Mouse (Mus musculus) liver, postnatal 0 days (tissue): Measurements from ENCODE around the gene Xylt1. TPM values are rescaled to one million over a fixed set of nuclear protein-coding genes. Genes with fewer than 3 reads are reported as not detected.

Experiments used
- ATAC-seq: fragments of 200-750 bp; cut with Nextera tagmentation; 2 replicates; pipeline ENCODE4 v1.8.0; 2017; ENCODE audit warnings: mild to moderate bottlenecking, moderate library complexity
- DNase-seq: peaks from one replicate; pipeline ENCODE4 v3.0.0-alpha.2; 2016
- H3K27ac ChIP-seq: fragments of 300-500 bp; sonication (generic); 2 replicates; pipeline ENCODE4 v1.5.1; 2014; ENCODE audit warnings: antibody characterized with exemption, moderate library complexity, mild to moderate bottlenecking, low read depth
- H3K27me3 ChIP-seq: fragments of 300-500 bp; sonication (generic); 2 replicates; pipeline ENCODE4 v1.6.1; 2014; ENCODE audit warnings: low read length, control low read depth, mixed read lengths; ENCODE audit not compliant: insufficient read depth
- H3K36me3 ChIP-seq: fragments of 300-500 bp; sonication (generic); replicated peaks from 2 replicates; pipeline ENCODE4 v1.6.1; 2014; ENCODE audit warnings: mild to moderate bottlenecking, control low read depth, low read length, moderate library complexity, mixed read lengths; ENCODE audit not compliant: insufficient read depth
- H3K4me1 ChIP-seq: fragments of 300-500 bp; sonication (generic); 2 replicates; pipeline ENCODE4 v1.6.1; 2014; ENCODE audit warnings: antibody characterized with exemption, mild to moderate bottlenecking, control low read depth; ENCODE audit not compliant: insufficient read depth
- H3K4me2 ChIP-seq: fragments of 300-500 bp; sonication (generic); 2 replicates; pipeline ENCODE4 v1.6.1; 2014; ENCODE audit warnings: low read depth, mild to moderate bottlenecking, low read length, moderate library complexity, mixed read lengths
- H3K4me3 ChIP-seq: fragments of 300-500 bp; sonication (generic); 2 replicates; pipeline ENCODE4 v1.5.1; 2014; ENCODE audit warnings: low read depth, low read length
- H3K9ac ChIP-seq: fragments of 300-500 bp; sonication (generic); replicated peaks from 2 replicates; pipeline ENCODE4 v1.6.1; 2014; ENCODE audit warnings: mild to moderate bottlenecking, moderate library complexity
- H3K9me3 ChIP-seq: fragments of 300-500 bp; sonication (generic); 2 replicates; pipeline ENCODE4 v1.6.1; 2016; ENCODE audit warnings: mild to moderate bottlenecking, control low read depth, low read length, mixed read lengths
- CTCF ChIP-seq: sonication (generic); IDR thresholded peaks from 2 replicates; pipeline ENCODE4 v1.5.1; 2016; ENCODE audit warnings: antibody characterized with exemption, low read depth
- EP300 ChIP-seq: IDR thresholded peaks from 2 replicates; pipeline ENCODE4 v1.6.1; 2016; ENCODE audit warnings: antibody characterized with exemption, low read depth, mild to moderate bottlenecking
- WGBS: fragments of 180-500 bp; shearing (Covaris S2); extraction: QIAGEN DNeasy Blood & Tissue Kit; methylation state at CpG from one replicate; pipeline ENCODE4 v1.1.7; 2014; ENCODE audit not compliant: insufficient replicate concordance; 5-methylcytosine and 5-hydroxymethylcytosine counted together
- polyA plus RNA-seq: library from polyadenylated mRNA; unstranded; fragments of >200 nt; fragmentation: Nextera tagmentation; extraction: Ambion mirVana; gene quantifications from 2 replicates; pipeline ENCODE4 v1.2.1, GENCODE M21; 2015

The Xylt1 gene
- polyA plus RNA-seq, 1 experiment from 2014 or later: 0.31 TPM

GRCm38 (mm10) chr7:117508090-117508489 is 127.3 kb downstream of the Xylt1 start:
- ATAC-seq: no peak
- no peak for DNase-seq
- H3K4me2 ChIP-seq: no peak overlapping the region
- no peaks in the 10 kb centered on the region for H3K4me1 ChIP-seq
- no peaks in the 10 kb centered on the region for H3K9me3 ChIP-seq
- 69% methylated on average over 8 of the region's 8 CpGs for WGBS
- no peaks in the 10 kb centered on the region for H3K36me3 ChIP-seq
- TF ChIP-seq CTCF (no peak), EP300 (no peak)
- no peak overlapping the region for H3K9ac ChIP-seq
- no peak overlapping the region for H3K4me3 ChIP-seq
- no peak overlapping the region for H3K27ac ChIP-seq
- no peaks in the 10 kb centered on the region for H3K27me3 ChIP-seq

GRCm38 (mm10) chr7:117510113-117510512 is 129.3 kb downstream of the Xylt1 start:
- Histone ChIP-seq H3K9ac (no peak overlapping the region), H3K9me3 (no peaks in the 10 kb centered on the region), H3K4me2 (no peak overlapping the region), H3K4me3 (no peak overlapping the region), H3K27me3 (no peaks in the 10 kb centered on the region), H3K4me1 (no peaks in the 10 kb centered on the region), H3K27ac (no peak overlapping the region), H3K36me3 (no peaks in the 10 kb centered on the region)
- ATAC-seq (no peak), DNase-seq (no peak)
- TF ChIP-seq EP300: no peak
- TF ChIP-seq CTCF: no peak
- 95% methylated on average over 2 of the region's 2 CpGs for WGBS

DNA sequence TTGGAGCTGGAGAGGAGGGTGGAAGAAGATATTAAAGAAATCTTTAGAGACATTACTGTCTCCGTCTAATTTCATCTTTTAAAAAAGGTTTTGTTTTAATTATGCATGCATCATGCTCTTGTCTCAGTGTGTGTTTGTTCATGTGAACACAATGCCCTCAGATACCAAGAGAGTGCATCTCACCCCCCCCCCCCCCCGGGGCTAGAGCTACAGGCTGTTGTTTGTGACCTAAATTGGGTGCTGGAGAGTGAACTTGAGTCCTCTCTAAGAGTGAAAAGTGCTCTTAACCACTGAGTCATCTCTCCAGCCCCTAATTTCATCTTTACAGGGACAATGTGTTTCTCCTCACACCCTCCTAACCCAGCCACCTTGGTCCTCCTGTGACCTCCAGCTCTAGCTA is 131.5 kb downstream of the Xylt1 start:
- Histone ChIP-seq H3K27me3 (no peaks in the 10 kb centered on the region), H3K4me1 (no peaks in the 10 kb centered on the region), H3K9me3 (no peaks in the 10 kb centered on the region), H3K4me2 (no peak overlapping the region), H3K36me3 (no peaks in the 10 kb centered on the region), H3K9ac (no peak overlapping the region), H3K4me3 (no peak overlapping the region), H3K27ac (no peak overlapping the region)
- WGBS: 61% methylated on average over 2 of the region's 2 CpGs
- no peak for DNase-seq
- TF ChIP-seq CTCF: no peak
- no peak for TF ChIP-seq EP300
- ATAC-seq: no peak

- no peaks in the 10 kb centered on the region for H3K9me3 ChIP-seq
- TF ChIP-seq EP300: no peak
- no peak for TF ChIP-seq CTCF
These were observed 135.0 kb downstream of the Xylt1 start for GRCm38 (mm10) chr7:117515794-117516193.

GRCm38 (mm10) chr7:117516896-117517295 is 136.1 kb downstream of the Xylt1 start:
- H3K27ac ChIP-seq: no peak overlapping the region
- ATAC-seq (no peak; the same call in 1 of the 2 replicates), DNase-seq (no peak)
- H3K4me2 ChIP-seq: no peak overlapping the region
- no peak overlapping the region for H3K9ac ChIP-seq
- no peaks in the 10 kb centered on the region for H3K9me3 ChIP-seq
- H3K27me3 ChIP-seq: no peaks in the 10 kb centered on the region
- no peaks in the 10 kb centered on the region for H3K4me1 ChIP-seq
- H3K4me3 ChIP-seq: no peak overlapping the region
- H3K36me3 ChIP-seq: no peaks in the 10 kb centered on the region
- WGBS: 38% methylated on average over 4 of the region's 4 CpGs
- TF ChIP-seq CTCF: no peak
- TF ChIP-seq EP300: no peak

More at GRCm38 (mm10) chr7:117515794-117516193, 135.0 kb downstream of the Xylt1 start:
- H3K36me3 ChIP-seq: no peaks in the 10 kb centered on the region
- DNase-seq: no peak
- H3K27ac ChIP-seq: no peak overlapping the region
- no peak overlapping the region for H3K9ac ChIP-seq
- 50% methylated on average over 1 of the region's 1 CpGs for WGBS
- no peak overlapping the region for H3K4me3 ChIP-seq
- ATAC-seq: no peak
- H3K27me3 ChIP-seq: no peaks in the 10 kb centered on the region
- H3K4me2 ChIP-seq: no peak overlapping the region
- H3K4me1 ChIP-seq: no peaks in the 10 kb centered on the region

GRCm38 (mm10) chr7:117521369-117521768 is 140.6 kb downstream of the Xylt1 start:
- no peak overlapping the region for H3K4me2 ChIP-seq
- H3K27ac ChIP-seq: peak overlapping the region; percentile 9
- no peaks in the 10 kb centered on the region for H3K9me3 ChIP-seq
- H3K4me3 ChIP-seq: no peak overlapping the region
- no peak overlapping the region for H3K9ac ChIP-seq
- H3K36me3 ChIP-seq: no peaks in the 10 kb centered on the region
- no peaks in the 10 kb centered on the region for H3K27me3 ChIP-seq
- no peak for TF ChIP-seq CTCF
- no peak for TF ChIP-seq EP300
- no peak for DNase-seq
- no peaks in the 10 kb centered on the region for H3K4me1 ChIP-seq
- ATAC-seq: no peak
